Mouse (Mus musculus) myocyte (in vitro differentiated cells): Measurements from ENCODE around the gene Slit2.

Source experiments
- E2F4 ChIP-seq: IDR thresholded peaks from one replicate; pipeline ENCODE4 v1.6.1; 2011; ENCODE audit warnings: mild to moderate bottlenecking, control low read depth, moderate library complexity; ENCODE audit not compliant: insufficient read depth
- MAX ChIP-seq: IDR thresholded peaks from one replicate; pipeline ENCODE4 v1.6.1; 2011; ENCODE audit warnings: low read depth, mild to moderate bottlenecking, control low read depth
- MYOD1 ChIP-seq, 3 experiments: IDR thresholded peaks; one replicate each; pipeline ENCODE4 v1.6.1; 2011; ENCODE audit warnings: control low read depth in 2 of 3, low read depth in 2 of 3, mild to moderate bottlenecking in 2 of 3, moderate library complexity in 1 of 3; ENCODE audit not compliant: insufficient read length in 2 of 3, control insufficient read depth in 1 of 3
- MYOG ChIP-seq, 3 experiments: IDR thresholded peaks; one replicate each; pipeline ENCODE4 v1.6.1; 2011; ENCODE audit warnings: control low read depth in 2 of 3, low read depth in 2 of 3, mild to moderate bottlenecking in 2 of 3; ENCODE audit not compliant: insufficient read length in 2 of 3, control insufficient read depth in 1 of 3, insufficient read depth in 1 of 3
- POLR2A ChIP-seq: IDR thresholded peaks from one replicate; pipeline ENCODE4 v1.6.1; 2011; ENCODE audit warnings: low read depth, mild to moderate bottlenecking, control low read depth, moderate library complexity; ENCODE audit not compliant: insufficient read length
- POLR2AphosphoS2 ChIP-seq: IDR thresholded peaks from one replicate; pipeline ENCODE4 v1.6.1; 2011; ENCODE audit warnings: low read depth, control low read depth; ENCODE audit not compliant: insufficient read length

- TF ChIP-seq POLR2A (no peak), POLR2AphosphoS2 (no peak), MYOD1 (IDR thresholded peaks at IDR 0.05; ENCODE audit: control insufficient read depth in 1 of 3, insufficient read length in 2 of 3, low read depth in 2 of 3) (no peak), E2F4 (no peak), MYOG (IDR thresholded peaks at IDR 0.05; ENCODE audit: control insufficient read depth in 1 of 3, insufficient read depth in 1 of 3, insufficient read length in 2 of 3, low read depth in 2 of 3) (no peak), MAX (no peak)
These were observed 3.6 kb upstream of the Slit2 start for GRCm38 (mm10) chr5:47979371-47979770.
